15 mouse cellular contexts compared by ENCODE assay signal in the genomic region with DNA sequence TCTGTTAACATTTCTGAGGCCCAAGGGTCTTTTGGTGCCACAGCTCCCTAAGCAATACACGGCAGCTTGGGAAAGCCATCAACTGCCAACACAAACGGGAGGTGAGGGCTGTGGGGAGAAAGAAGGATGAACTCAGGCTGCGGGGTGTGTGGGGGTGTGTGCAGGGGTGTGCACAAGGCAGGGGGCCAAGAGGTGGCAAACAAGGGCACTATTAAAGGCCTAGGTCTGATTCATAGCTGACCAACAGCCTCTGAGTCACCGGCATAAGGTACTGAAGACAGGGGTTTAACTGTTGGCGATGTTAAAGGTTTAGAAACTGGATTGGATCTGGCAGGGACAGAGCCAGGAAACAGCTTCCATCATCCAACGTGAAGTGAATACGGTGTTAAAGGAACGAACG. TPM values are rescaled to one million over a fixed set of nuclear protein-coding genes. Genes with fewer than 3 reads are reported as not detected.
DNase-seq lines count a peak whose midpoint lies in the region; ATAC-seq and TF ChIP-seq lines count a peak whose summit lies in the region.
"Had no signal": no experiment of that assay in that cellular context is flagged by ENCODE, and none has a peak within 500 bp of the region (broad histone marks: within the 10 kb centered on the region; RNA-seq: fewer than 3 reads in every experiment).

No protein-coding gene starts in this region.

- H3K27ac ChIP-seq in forebrain, embryonic 15.5 days (replicated peaks), result 0 out of 2 replicates have a peak overlapping the region, but pooled peaks have one; percentile 4
- H3K27ac ChIP-seq in forebrain, embryonic 16.5 days (ENCODE audit: low read length), result no peak overlapping the region
- H3K27ac ChIP-seq in limb, embryonic 12.5 days, result 0 out of 2 replicates have a peak overlapping the region, but pooled peaks have one; percentile 41
- no peak overlapping the region for H3K27ac ChIP-seq in limb, embryonic 10.5 days
- H3K27ac ChIP-seq: kidney, postnatal 0 days had no signal

- no peaks in the 10 kb centered on the region for H3K9me3 ChIP-seq in forebrain, embryonic 15.5 days
- H3K9me3 ChIP-seq in forebrain, embryonic 16.5 days (ENCODE audit: control insufficient read depth, low read length), result no peaks in the 10 kb centered on the region
- H3K9me3 ChIP-seq in limb, embryonic 12.5 days, result no peaks in the 10 kb centered on the region
- H3K9me3 ChIP-seq in limb, embryonic 10.5 days (replicated peaks), result no peaks in the 10 kb centered on the region
- H3K9me3 ChIP-seq: megakaryocyte, embryonic 14.5 days had no signal

- no peaks in the 10 kb centered on the region for H3K79me3 ChIP-seq in C2C12 (ENCODE audit: low read depth)

- no peaks in the 10 kb centered on the region for H3K79me2 ChIP-seq in C2C12 (ENCODE audit: control insufficient read depth, insufficient read depth)

- DNase-seq in limb, embryonic 10.5 days (ENCODE audit: low spot score), result no peak
- DNase-seq in adrenal gland, postnatal 25 days, result peak; percentile 69
- DNase-seq in thymus, postnatal 10 days (ENCODE audit: low spot score in 2 of 2), result no peak
- DNase-seq: gastrocnemius, postnatal 36 days; heart, postnatal 36 days had no signal

- no peaks in the 10 kb centered on the region for H3K4me1 ChIP-seq in forebrain, embryonic 15.5 days
- H3K4me1 ChIP-seq in forebrain, embryonic 16.5 days (replicated peaks; ENCODE audit: control insufficient read depth, insufficient read depth, low read length), result peaks cover 3% of the 10 kb centered on the region; the same call in 1 of the 2 replicates
- no peaks in the 10 kb centered on the region for H3K4me1 ChIP-seq in limb, embryonic 12.5 days (replicated peaks)
- peaks cover 8% of the 10 kb centered on the region; the same call in 1 of the 2 replicates for H3K4me1 ChIP-seq in limb, embryonic 10.5 days

- H3K4me3 ChIP-seq in forebrain, embryonic 15.5 days, result no peak overlapping the region
- no peak overlapping the region for H3K4me3 ChIP-seq in forebrain, embryonic 16.5 days (replicated peaks; ENCODE audit: low read length)
- no peak overlapping the region for H3K4me3 ChIP-seq in limb, embryonic 12.5 days (replicated peaks)
- H3K4me3 ChIP-seq in limb, embryonic 10.5 days, result no peak overlapping the region
- H3K4me3 ChIP-seq in C2C12 (ENCODE audit: insufficient read depth, poor library complexity, severe bottlenecking), result no peak overlapping the region
- H3K4me3 ChIP-seq: megakaryocyte, embryonic 14.5 days had no signal

- no peaks in the 10 kb centered on the region for H3K27me3 ChIP-seq in forebrain, embryonic 15.5 days
- no peaks in the 10 kb centered on the region for H3K27me3 ChIP-seq in forebrain, embryonic 16.5 days (replicated peaks; ENCODE audit: control insufficient read depth, insufficient read depth, low read length)
- no peaks in the 10 kb centered on the region for H3K27me3 ChIP-seq in limb, embryonic 12.5 days
- no peaks in the 10 kb centered on the region for H3K27me3 ChIP-seq in limb, embryonic 10.5 days (ENCODE audit: low read depth, poor library complexity, severe bottlenecking)
- H3K27me3 ChIP-seq in C2C12 (ENCODE audit: control insufficient read depth, insufficient read depth, insufficient read length), result no peaks in the 10 kb centered on the region

- peaks cover 20% of the 10 kb centered on the region; the same call in 1 of the 2 replicates for H3K36me3 ChIP-seq in forebrain, embryonic 15.5 days
- peaks cover 8% of the 10 kb centered on the region; the same call in 1 of the 2 replicates for H3K36me3 ChIP-seq in forebrain, embryonic 16.5 days (ENCODE audit: control insufficient read depth, insufficient read depth)
- peaks cover 64% of the 10 kb centered on the region for H3K36me3 ChIP-seq in limb, embryonic 12.5 days
- peaks cover 16% of the 10 kb centered on the region for H3K36me3 ChIP-seq in limb, embryonic 10.5 days
- H3K36me3 ChIP-seq in C2C12 (ENCODE audit: control insufficient read depth, insufficient read depth), result no peaks in the 10 kb centered on the region

- no peak for TF ChIP-seq CTCF in C2C12 (IDR thresholded peaks at IDR 0.05; ENCODE audit: control insufficient read depth, insufficient read depth, insufficient read length)

- H3K4me2 ChIP-seq in forebrain, embryonic 15.5 days (replicated peaks), result no peak overlapping the region
- no peak overlapping the region for H3K4me2 ChIP-seq in forebrain, embryonic 16.5 days (ENCODE audit: low read length)
- no peak overlapping the region for H3K4me2 ChIP-seq in limb, embryonic 12.5 days
- H3K4me2 ChIP-seq: heart, embryonic 11.5 days had no signal

- ATAC-seq in forebrain, embryonic 15.5 days (replicated peaks), result no peak
- ATAC-seq in forebrain, embryonic 16.5 days, result no peak
- no peak for ATAC-seq in limb, embryonic 12.5 days (ENCODE audit: insufficient number of reproducible peaks, insufficient read depth, low FRiP score, low TSS enrichment, low read depth)
- no peak for ATAC-seq in megakaryocyte-erythroid progenitor cell, adult 5-6 weeks (replicated peaks; ENCODE audit: low FRiP score, low TSS enrichment, poor library complexity, severe bottlenecking)
- ATAC-seq: intestine, embryonic 16.5 days had no signal

- H3K9ac ChIP-seq in forebrain, embryonic 15.5 days (replicated peaks), result no peak overlapping the region
- no peak overlapping the region for H3K9ac ChIP-seq in forebrain, embryonic 16.5 days (replicated peaks; ENCODE audit: low read depth, low read length)
- H3K9ac ChIP-seq in limb, embryonic 12.5 days (replicated peaks), result no peak overlapping the region

- WGBS in forebrain, embryonic 15.5 days, result 74% methylated on average over 9 of the region's 9 CpGs
- 69% methylated on average over 9 of the region's 9 CpGs for WGBS in forebrain, embryonic 16.5 days
- 82% methylated on average over 9 of the region's 9 CpGs for WGBS in limb, embryonic 12.5 days
- WGBS in limb, embryonic 10.5 days, result 88% methylated on average over 9 of the region's 9 CpGs

- H3ac ChIP-seq in C2C12 (ENCODE audit: control insufficient read depth, insufficient read length, low read depth), result no peak overlapping the region

TF ChIP-seq in C2C12, 6 proteins besides CTCF, POLR2A, EP300 and RAD21:
- TF ChIP-seq USF1 (IDR thresholded peaks at IDR 0.05; ENCODE audit: low read depth), result no peak
- TF ChIP-seq FOSL1 (IDR thresholded peaks at IDR 0.05; ENCODE audit: insufficient read depth, low read length, poor library complexity, severe bottlenecking), result peak; percentile 74

RNA-seq across cellular contexts. Expression of a gene that starts 30.5 kb away (rescaled TPM):
- 0.46 and 0.86 TPM in 2 replicates for polyA plus RNA-seq in forebrain, embryonic 15.5 days (2015; fragmentation: Nextera tagmentation; extraction: Ambion mirVana)
- 0.55 and 0.66 TPM in 2 replicates for polyA plus RNA-seq in forebrain, embryonic 16.5 days (2015; fragmentation: Nextera tagmentation; extraction: Ambion mirVana)
- 0.37 and 0.63 TPM in 2 replicates for polyA plus RNA-seq in limb, embryonic 12.5 days (2016; fragmentation: Nextera tagmentation; extraction: Ambion mirVana)
- polyA plus RNA-seq in limb, embryonic 10.5 days (2016; fragmentation: Nextera tagmentation; extraction: Ambion mirVana), result 0.33 and 0.36 TPM in 2 replicates
- not detected for polyA plus RNA-seq in C2C12 (2012; fragmentation: generic; extraction: Trizol)
- total RNA-seq in adrenal gland, postnatal 25 days (2021), result 0.79 and 1.2 TPM in 2 replicates
- not detected in 2 replicates for total RNA-seq in megakaryocyte-erythroid progenitor cell, adult 5-6 weeks (2014; fragmentation: Nextera tagmentation)
- total RNA-seq in megakaryocyte-erythroid progenitor cell, adult 5-6 weeks (2017), result not detected in 2 replicates
- total RNA-seq: gastrocnemius, postnatal 36 days; MEL had no signal

RNA-seq across cellular contexts. Expression of a gene that starts 48.3 kb away (rescaled TPM):
- 58.8 and 59.5 TPM in 2 replicates for polyA plus RNA-seq in forebrain, embryonic 15.5 days (2015; fragmentation: Nextera tagmentation; extraction: Ambion mirVana)
- 47.5 and 48.3 TPM in 2 replicates for polyA plus RNA-seq in forebrain, embryonic 16.5 days (2015; fragmentation: Nextera tagmentation; extraction: Ambion mirVana)
- polyA plus RNA-seq in limb, embryonic 12.5 days (2016; fragmentation: Nextera tagmentation; extraction: Ambion mirVana), result 16.6 and 21.9 TPM in 2 replicates
- 8.8 and 11.9 TPM in 2 replicates for polyA plus RNA-seq in limb, embryonic 10.5 days (2016; fragmentation: Nextera tagmentation; extraction: Ambion mirVana)
- polyA plus RNA-seq in C2C12 (2012; fragmentation: generic; extraction: Trizol), result 25.1 TPM
- total RNA-seq in adrenal gland, postnatal 25 days (2021), result 40.4 and 50.1 TPM in 2 replicates
- not detected in 2 replicates for total RNA-seq in megakaryocyte-erythroid progenitor cell, adult 5-6 weeks (2014; fragmentation: Nextera tagmentation)
- total RNA-seq in megakaryocyte-erythroid progenitor cell, adult 5-6 weeks (2017), result not detected in 2 replicates
- total RNA-seq: MEL had no signal

Comparison
In these comparisons a context has a peak if more than half of its experiments do, and no peak if none do; other contexts are left out.
1. H3K27ac ChIP-seq: peak in forebrain, embryonic 15.5 days (single experiment) and limb, embryonic 12.5 days (single experiment); none in forebrain, embryonic 16.5 days (single experiment) and limb, embryonic 10.5 days (single experiment).